Mouse (Mus musculus): Measurements from ENCODE around the gene Gprin1. TPM values are rescaled to one million over a fixed set of nuclear protein-coding genes. Genes with fewer than 3 reads are reported as not detected.

The Gprin1 gene
- polyA plus RNA-seq, 1 experiment from 2014 or later: 5.8 TPM

DNA sequence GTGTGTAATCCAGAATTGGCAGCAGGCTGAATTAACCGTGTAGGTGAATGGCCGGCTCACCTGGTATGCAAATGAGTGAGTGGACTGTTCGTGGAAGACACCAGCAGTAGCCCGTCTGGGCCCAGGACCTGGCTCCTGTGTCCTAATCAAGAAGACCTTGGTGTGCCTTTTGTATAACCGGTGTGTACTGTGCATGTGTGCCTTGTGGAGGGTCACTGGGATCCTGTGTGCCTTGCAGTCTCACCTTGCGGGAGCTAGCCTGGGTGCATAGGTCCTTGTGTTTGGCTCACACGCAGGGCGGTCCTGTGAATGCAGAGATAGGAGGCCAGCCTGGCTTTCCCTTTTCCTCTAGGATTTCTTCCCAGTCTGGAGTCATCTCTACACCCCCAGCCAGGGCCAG is 1.5 kb downstream of the Gprin1 start:
- no peak for ATAC-seq

DNA sequence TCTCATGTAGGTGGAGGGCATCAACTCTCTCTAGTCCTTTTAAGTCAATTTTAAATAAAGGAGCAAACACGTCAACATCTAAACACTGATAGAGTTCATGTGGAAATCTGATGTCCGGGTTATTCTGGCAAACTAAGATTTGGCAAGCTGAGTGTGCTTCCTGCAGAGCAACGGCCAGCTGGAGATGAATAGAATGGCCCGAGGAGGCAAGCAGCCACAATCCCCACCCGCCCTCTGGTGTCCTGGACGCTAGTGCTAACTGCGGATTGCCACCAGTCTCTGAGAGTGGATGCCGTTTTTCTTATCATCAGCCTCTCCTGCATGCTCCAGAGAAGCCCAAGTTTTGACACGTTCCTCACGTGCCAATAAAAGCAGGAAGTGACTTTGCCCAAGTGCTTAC is 2.8 kb downstream of the Gprin1 start:
- Histone ChIP-seq H3K9me3 (no peaks in the 10 kb centered on the region), H3K27me3 (peaks cover 21% of the 10 kb centered on the region), H3K36me3 (peaks cover 11% of the 10 kb centered on the region), H3K27ac (no peak overlapping the region), H3K4me3 (replicated peaks) (peak overlapping the region; percentile 68; the same call in 1 of the 2 replicates), H3K4me2 (replicated peaks) (peak overlapping the region; percentile 77), H3K4me1 (replicated peaks) (peaks cover 55% of the 10 kb centered on the region), H3K9ac (replicated peaks) (peak overlapping the region; percentile 84)
- no peak for ATAC-seq
- WGBS: 33% methylated on average over 10 of the region's 10 CpGs

More for the DNA sequence above, 1.5 kb downstream of the Gprin1 start:
- peaks cover 32% of the 10 kb centered on the region for H3K27me3 ChIP-seq
- H3K4me1 ChIP-seq (replicated peaks): peaks cover 60% of the 10 kb centered on the region
- peak overlapping the region; percentile 84 for H3K9ac ChIP-seq (replicated peaks)
- peak overlapping the region; percentile 68 for H3K4me3 ChIP-seq (replicated peaks)
- H3K27ac ChIP-seq: peak overlapping the region; percentile 45; the same call in 1 of the 2 replicates
- H3K4me2 ChIP-seq (replicated peaks): peak overlapping the region; percentile 77
- WGBS: 84% methylated on average over 8 of the region's 8 CpGs
- H3K9me3 ChIP-seq: no peaks in the 10 kb centered on the region
- H3K36me3 ChIP-seq: peaks cover 11% of the 10 kb centered on the region

DNA sequence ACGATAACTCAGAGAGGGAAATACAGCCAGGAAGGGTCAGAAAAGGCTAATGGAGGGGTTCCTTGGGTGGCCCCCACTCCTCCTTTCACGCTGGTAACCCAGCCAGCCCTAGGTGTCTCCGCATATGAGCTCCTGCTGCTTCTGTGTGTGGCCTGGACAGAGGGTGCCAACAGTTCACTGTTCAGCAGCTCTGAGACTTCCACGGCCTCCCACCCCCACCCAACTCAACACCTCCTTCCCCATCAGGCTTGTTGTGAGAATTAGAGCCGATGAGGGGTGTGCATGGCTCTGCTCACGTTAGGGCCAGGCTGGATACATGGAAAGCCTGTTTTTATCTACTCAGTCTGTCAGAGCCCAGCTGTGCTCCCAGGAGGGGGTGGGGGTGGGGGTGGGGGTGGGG is 3.6 kb downstream of the Gprin1 start:
- Histone ChIP-seq H3K4me1 (replicated peaks) (peaks cover 60% of the 10 kb centered on the region), H3K27me3 (peaks cover 13% of the 10 kb centered on the region), H3K9ac (replicated peaks) (peak overlapping the region; percentile 25; the same call in 1 of the 2 replicates), H3K4me3 (replicated peaks) (0 out of 2 replicates have a peak overlapping the region, but pooled peaks have one; percentile 2), H3K27ac (no peak overlapping the region), H3K9me3 (no peaks in the 10 kb centered on the region), H3K4me2 (replicated peaks) (peak overlapping the region; percentile 77), H3K36me3 (peaks cover 18% of the 10 kb centered on the region)
- no peak for ATAC-seq
- WGBS: 43% methylated on average over 6 of the region's 6 CpGs

DNA sequence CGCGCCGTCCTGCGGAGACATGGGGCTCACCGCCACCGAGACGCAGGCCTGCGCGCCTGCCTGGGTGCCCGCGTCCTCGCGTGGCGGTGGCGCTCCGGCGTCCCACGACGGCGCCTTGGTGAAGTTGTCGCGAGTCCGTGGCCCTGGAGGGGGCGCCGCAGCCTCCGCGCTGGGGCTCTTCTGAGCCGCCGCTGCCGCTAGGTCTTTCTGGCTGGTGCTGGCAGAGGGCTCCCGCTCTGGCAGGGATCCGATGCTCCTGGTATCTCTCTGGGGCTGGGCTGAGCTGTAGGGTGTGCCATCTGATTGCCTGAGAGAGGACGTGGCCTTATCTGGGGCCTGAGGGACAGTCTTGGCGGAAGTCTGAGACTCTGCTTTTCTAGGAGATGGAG is 11.5 kb downstream of the Gprin1 start:
- Histone ChIP-seq H3K4me3 (replicated peaks) (peak overlapping the region; percentile 20), H3K27ac (no peak overlapping the region), H3K36me3 (peaks cover 69% of the 10 kb centered on the region), H3K4me2 (replicated peaks) (peak overlapping the region; percentile 47), H3K4me1 (replicated peaks) (peaks cover 24% of the 10 kb centered on the region), H3K9ac (replicated peaks) (peak overlapping the region; percentile 49), H3K27me3 (peaks cover 43% of the 10 kb centered on the region), H3K9me3 (no peaks in the 10 kb centered on the region; the same call in 1 of the 2 replicates)
- WGBS: 4% methylated on average over 34 of the region's 34 CpGs
- ATAC-seq: no peak

DNA sequence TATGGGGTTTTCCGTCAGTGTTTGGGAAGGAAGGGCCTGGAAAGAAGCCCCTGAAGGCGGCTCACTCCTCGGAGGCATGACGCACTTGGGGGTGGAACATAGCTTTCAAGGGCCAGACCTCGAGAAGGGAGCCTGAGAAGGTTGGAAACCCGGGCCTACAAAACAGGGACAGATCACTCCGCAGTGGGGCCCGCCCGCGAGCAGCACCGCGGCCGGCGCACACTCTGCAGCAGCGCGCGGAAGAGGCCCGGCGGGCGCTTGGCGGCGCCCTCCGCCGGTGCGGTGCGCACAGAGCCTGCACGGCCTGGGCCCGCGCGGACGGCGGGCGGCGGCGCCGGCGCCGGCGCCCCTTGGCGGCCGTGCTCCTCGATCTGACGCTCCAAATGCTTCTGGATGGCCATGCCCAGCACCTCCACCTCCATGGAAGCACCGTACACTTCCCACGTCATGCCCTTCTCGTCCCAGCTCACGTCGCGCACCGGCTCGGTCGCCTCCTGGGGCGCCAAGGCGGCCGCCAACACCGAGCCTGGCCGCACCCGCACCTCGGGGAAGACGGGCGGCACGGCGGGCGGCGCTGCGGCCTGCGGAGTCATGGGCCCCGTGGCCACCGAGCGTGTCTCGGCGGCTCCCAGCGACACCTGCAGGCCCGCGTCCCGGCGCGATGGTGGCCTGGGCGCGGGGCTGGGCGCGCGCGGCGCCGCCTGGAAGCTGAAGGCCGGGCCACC is 12.0 kb downstream of the Gprin1 start:
- Histone ChIP-seq H3K27ac (no peak overlapping the region), H3K9me3 (no peaks in the 10 kb centered on the region; the same call in 1 of the 2 replicates), H3K9ac (replicated peaks) (peak overlapping the region; percentile 49), H3K36me3 (peaks cover 69% of the 10 kb centered on the region), H3K4me1 (replicated peaks) (peaks cover 24% of the 10 kb centered on the region), H3K4me2 (replicated peaks) (peak overlapping the region; percentile 47), H3K27me3 (peaks cover 43% of the 10 kb centered on the region), H3K4me3 (replicated peaks) (peak overlapping the region; percentile 20)
- peak; percentile 53; the same call in 1 of the 2 replicates for ATAC-seq
- 4% methylated on average over 85 of the region's 87 CpGs for WGBS

DNA sequence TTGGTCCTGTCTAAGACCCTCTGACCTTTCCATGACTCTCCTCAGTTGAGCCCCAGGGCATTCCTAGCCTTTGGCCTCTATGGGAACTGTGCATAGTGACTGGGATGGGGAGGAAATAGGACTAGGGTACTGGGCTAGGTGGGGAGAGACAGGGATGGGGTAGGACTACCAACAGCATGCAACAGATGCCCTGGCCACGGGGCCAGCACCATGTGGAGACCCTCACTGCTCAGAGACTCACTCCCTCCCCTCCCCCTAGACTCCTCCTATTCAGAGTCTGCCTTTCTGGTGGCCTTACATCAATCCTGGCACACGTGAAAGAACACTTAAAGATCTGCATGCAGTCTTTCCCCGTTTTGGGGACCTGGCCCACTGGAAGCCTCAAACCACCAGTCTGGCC is 12.7 kb downstream of the Gprin1 start:
- Histone ChIP-seq H3K9ac (replicated peaks) (no peak overlapping the region), H3K4me3 (replicated peaks) (no peak overlapping the region), H3K9me3 (no peaks in the 10 kb centered on the region; the same call in 1 of the 2 replicates), H3K27ac (no peak overlapping the region), H3K4me2 (replicated peaks) (no peak overlapping the region), H3K4me1 (replicated peaks) (peaks cover 24% of the 10 kb centered on the region), H3K36me3 (peaks cover 69% of the 10 kb centered on the region), H3K27me3 (peaks cover 43% of the 10 kb centered on the region)
- ATAC-seq: 0 out of 2 replicates have a peak, but pooled peaks have one; percentile 37
- WGBS: 27% methylated on average over 3 of the region's 3 CpGs

DNA sequence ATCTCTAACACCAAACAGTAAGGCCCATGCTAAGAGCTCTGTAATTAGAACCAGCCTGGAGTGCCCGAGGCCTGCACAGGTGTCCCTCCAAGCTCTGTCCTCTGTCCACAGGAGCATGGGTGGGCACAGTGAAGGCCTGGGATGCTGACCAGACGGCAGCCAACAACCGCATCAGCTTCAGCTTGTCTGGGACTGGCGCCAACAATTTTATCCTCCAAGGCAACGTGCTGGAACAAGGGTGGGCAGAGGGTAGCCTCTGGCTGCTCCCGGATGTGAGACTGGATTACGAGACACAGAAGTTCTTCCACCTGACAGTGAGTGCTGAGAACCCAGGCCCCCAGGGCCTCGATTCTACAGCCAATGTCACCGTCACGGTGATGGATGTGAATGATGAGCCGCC is 23.5 kb downstream of the Gprin1 start:
- no peaks in the 10 kb centered on the region for H3K27me3 ChIP-seq
- H3K4me2 ChIP-seq (replicated peaks): no peak overlapping the region
- H3K9ac ChIP-seq (replicated peaks): no peak overlapping the region
- no peak for ATAC-seq
- no peaks in the 10 kb centered on the region for H3K4me1 ChIP-seq (replicated peaks)
- no peak overlapping the region for H3K4me3 ChIP-seq (replicated peaks)
- H3K36me3 ChIP-seq: no peaks in the 10 kb centered on the region
- H3K9me3 ChIP-seq: 0 out of 2 replicates have a peak, but pooled peaks cover 2% of the 10 kb centered on the region
- H3K27ac ChIP-seq: no peak overlapping the region
- 76% methylated on average over 11 of the region's 11 CpGs for WGBS

DNA sequence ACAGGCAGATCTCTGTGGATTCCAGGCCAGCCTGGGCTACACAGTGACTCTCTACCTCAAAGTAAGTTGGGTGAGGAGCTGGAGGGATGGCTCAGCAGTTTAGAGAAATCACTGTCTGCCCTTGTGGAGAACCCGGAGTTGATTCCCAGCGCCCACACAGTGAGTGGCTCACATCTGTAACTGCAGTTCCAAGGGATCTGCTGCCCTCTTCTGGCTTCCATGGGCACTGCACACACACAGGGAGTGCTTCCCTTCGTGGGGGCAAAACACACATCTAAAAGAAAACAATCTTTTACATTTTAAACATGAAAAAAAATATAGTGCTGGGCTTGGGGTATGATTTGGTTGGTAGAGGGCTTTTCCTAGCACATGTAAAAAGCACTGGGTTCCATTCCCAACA is 26.5 kb downstream of the Gprin1 start:
- Histone ChIP-seq H3K27ac (no peak overlapping the region), H3K4me3 (replicated peaks) (no peak overlapping the region), H3K4me1 (replicated peaks) (no peaks in the 10 kb centered on the region), H3K27me3 (0 out of 2 replicates have a peak, but pooled peaks cover 3% of the 10 kb centered on the region), H3K9ac (replicated peaks) (no peak overlapping the region), H3K36me3 (no peaks in the 10 kb centered on the region), H3K4me2 (replicated peaks) (no peak overlapping the region), H3K9me3 (0 out of 2 replicates have a peak, but pooled peaks cover 2% of the 10 kb centered on the region)
- WGBS: 95% methylated on average over 3 of the region's 3 CpGs
- no peak for ATAC-seq

DNA sequence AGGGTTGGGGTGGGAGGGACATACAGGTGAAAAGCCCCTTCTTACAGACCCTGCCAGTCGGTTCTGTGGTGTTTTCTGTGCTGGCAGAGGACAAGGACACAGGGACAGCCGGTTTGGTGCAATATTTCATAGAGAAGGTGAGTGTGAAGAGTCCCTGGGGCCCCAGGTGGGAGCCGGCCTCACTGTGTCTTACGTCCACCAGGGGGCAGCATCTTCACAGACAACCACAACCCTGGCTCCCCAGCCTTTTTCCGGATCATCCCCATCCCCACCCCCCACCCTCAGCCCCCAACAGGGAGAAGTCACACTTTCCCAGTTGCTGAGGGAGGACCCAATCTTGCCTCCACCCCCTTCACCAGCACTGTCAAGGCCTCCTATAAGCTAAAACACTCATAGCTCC is 32.8 kb downstream of the Gprin1 start:
- peak; percentile 65; the same call in 1 of the 2 replicates for ATAC-seq
- Histone ChIP-seq H3K27ac (no peak overlapping the region), H3K36me3 (no peaks in the 10 kb centered on the region), H3K27me3 (peaks cover 12% of the 10 kb centered on the region), H3K9me3 (no peaks in the 10 kb centered on the region), H3K4me1 (replicated peaks) (no peaks in the 10 kb centered on the region), H3K4me2 (replicated peaks) (no peak overlapping the region), H3K9ac (replicated peaks) (no peak overlapping the region), H3K4me3 (replicated peaks) (no peak overlapping the region)
- WGBS: 4% methylated on average over 5 of the region's 5 CpGs

DNA sequence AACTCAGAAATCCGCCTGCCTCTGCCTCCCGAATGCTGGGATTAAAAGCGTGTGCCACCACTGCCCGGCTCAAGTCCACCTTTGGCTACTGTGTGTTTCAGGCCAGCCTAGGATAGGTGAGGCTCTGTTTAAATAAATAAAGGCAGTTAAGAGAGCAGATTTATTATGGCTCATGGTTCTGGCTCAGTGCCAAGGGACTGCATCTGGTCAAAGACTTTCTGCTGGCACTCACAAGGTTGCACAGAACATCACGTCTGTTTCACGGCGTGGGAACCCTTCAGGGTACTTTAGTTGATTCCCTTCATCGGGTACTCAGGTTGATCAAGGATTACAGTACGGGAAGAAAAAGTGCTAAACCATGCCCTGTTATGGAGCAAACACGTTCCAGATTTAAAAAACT is 34.7 kb downstream of the Gprin1 start:
- 84% methylated on average over 10 of the region's 10 CpGs for WGBS
- no peak overlapping the region for H3K4me3 ChIP-seq (replicated peaks)
- H3K9ac ChIP-seq (replicated peaks): no peak overlapping the region
- peaks cover 12% of the 10 kb centered on the region for H3K27me3 ChIP-seq
- no peaks in the 10 kb centered on the region for H3K9me3 ChIP-seq
- no peaks in the 10 kb centered on the region for H3K36me3 ChIP-seq
- H3K4me1 ChIP-seq (replicated peaks): no peaks in the 10 kb centered on the region
- no peak overlapping the region for H3K4me2 ChIP-seq (replicated peaks)
- H3K27ac ChIP-seq: no peak overlapping the region
- no peak for ATAC-seq

DNA sequence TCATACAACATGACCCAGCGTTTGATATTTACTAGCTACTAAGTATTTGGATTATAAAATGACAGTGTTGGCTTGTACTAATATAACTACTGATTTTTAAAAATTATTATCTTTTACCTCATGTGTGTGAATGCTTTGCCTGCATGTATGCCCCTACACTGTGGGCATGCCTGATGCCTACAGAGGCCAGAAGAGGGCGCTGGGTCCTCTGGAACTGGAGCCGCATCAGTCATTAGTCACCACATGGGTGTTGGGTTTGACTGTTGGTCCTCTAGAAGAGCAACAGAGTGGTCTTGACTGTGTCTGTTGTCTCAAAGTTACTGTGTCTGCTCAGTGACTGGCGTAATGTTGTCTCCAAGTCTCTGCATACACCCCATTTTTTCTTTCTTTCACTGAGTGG is 35.3 kb downstream of the Gprin1 start:
- no peak for ATAC-seq
- H3K27ac ChIP-seq: no peak overlapping the region
- peaks cover 12% of the 10 kb centered on the region for H3K27me3 ChIP-seq
- no peak overlapping the region for H3K4me2 ChIP-seq (replicated peaks)
- H3K9me3 ChIP-seq: no peaks in the 10 kb centered on the region
- H3K9ac ChIP-seq (replicated peaks): no peak overlapping the region
- WGBS: 43% methylated on average over 4 of the region's 4 CpGs
- no peaks in the 10 kb centered on the region for H3K36me3 ChIP-seq
- H3K4me1 ChIP-seq (replicated peaks): no peaks in the 10 kb centered on the region
- H3K4me3 ChIP-seq (replicated peaks): no peak overlapping the region

DNA sequence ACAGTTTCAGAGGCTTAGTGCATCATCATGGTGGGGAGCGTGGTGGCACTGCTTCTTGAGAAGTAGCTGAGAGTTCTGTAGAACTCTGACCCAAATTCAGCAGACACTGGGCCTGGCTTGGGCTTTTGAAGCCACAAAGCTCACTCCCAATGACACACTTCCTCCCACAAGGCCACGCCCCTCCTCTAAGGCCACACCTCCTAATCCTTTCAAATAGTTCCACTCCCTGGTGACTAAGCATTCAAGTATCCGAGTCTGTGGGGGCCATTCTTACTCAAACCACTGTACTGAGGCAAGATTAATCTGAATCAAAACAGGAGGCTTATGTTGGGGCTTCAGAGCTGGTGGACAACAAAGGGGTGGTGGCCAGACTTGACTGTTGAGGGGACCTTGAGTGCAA is 38.8 kb downstream of the Gprin1 start:
- no peak for ATAC-seq
- 84% methylated on average over 3 of the region's 3 CpGs for WGBS
- H3K27ac ChIP-seq: no peak overlapping the region
- H3K4me3 ChIP-seq (replicated peaks): no peak overlapping the region
- no peaks in the 10 kb centered on the region for H3K36me3 ChIP-seq
- no peaks in the 10 kb centered on the region for H3K9me3 ChIP-seq
- no peaks in the 10 kb centered on the region for H3K4me1 ChIP-seq (replicated peaks)
- H3K4me2 ChIP-seq (replicated peaks): no peak overlapping the region
- H3K9ac ChIP-seq (replicated peaks): no peak overlapping the region
- no peaks in the 10 kb centered on the region; the same call in 1 of the 2 replicates for H3K27me3 ChIP-seq
